Mouse (Mus musculus) CH12.LX (cell line): Measurements from ENCODE around the gene Fance. TPM values are rescaled to one million over a fixed set of nuclear protein-coding genes. Genes with fewer than 3 reads are reported as not detected.

Experiments
- DNase-seq: peaks from one replicate; pipeline ENCODE4 v3.0.0-alpha.2; 2013; ENCODE audit errors: extremely low read depth
- H3K27ac ChIP-seq: 2 replicates; pipeline ENCODE4 v1.5.1; 2012; ENCODE audit warnings: low read depth, mild to moderate bottlenecking, control low read depth, moderate library complexity; ENCODE audit not compliant: insufficient read depth
- H3K27me3 ChIP-seq: replicated peaks from 2 replicates; pipeline ENCODE3; 2012; ENCODE audit warnings: inconsistent platforms
- H3K36me3 ChIP-seq, 2 experiments: replicated peaks in 1 of 2; 2 replicates each; pipeline versions ENCODE3 to v1.6.1; 2012; ENCODE audit warnings: inconsistent platforms in 1 of 2, low read length in 1 of 2, mild to moderate bottlenecking in 1 of 2, mixed read lengths in 1 of 2, moderate library complexity in 1 of 2; ENCODE audit not compliant: control insufficient read depth in 1 of 2, insufficient read depth in 1 of 2
- H3K4me1 ChIP-seq, 2 experiments: 2 replicates each; pipeline ENCODE4 v1.6.1; 2012; ENCODE audit warnings: inconsistent platforms in 1 of 2, moderate library complexity in 1 of 2; ENCODE audit not compliant: insufficient read depth in 2 of 2, control insufficient read depth in 1 of 2
- H3K4me2 ChIP-seq: 2 replicates; pipeline ENCODE4 v1.6.1; 2012; ENCODE audit warnings: low read depth, mild to moderate bottlenecking, control low read depth; ENCODE audit not compliant: poor library complexity, insufficient read depth, severe bottlenecking
- H3K4me3 ChIP-seq, 3 experiments: fragments of 150-350 bp in 1 of 3; sonication (generic) in 1 of 3; replicated peaks in 1 of 3; 2 replicates each; pipeline versions ENCODE3 to v1.5.1; 2011 to 2012; ENCODE audit warnings: low read depth in 2 of 3, low read length in 2 of 3, mild to moderate bottlenecking in 2 of 3, moderate library complexity in 2 of 3, control low read depth in 1 of 3, improper control_type of control experiment in 1 of 3, inconsistent platforms in 1 of 3, mixed read lengths in 1 of 3; ENCODE audit not compliant: poor library complexity in 1 of 3
- H3K79me2 ChIP-seq: replicated peaks from 2 replicates; pipeline ENCODE4 v1.6.1; 2012; ENCODE audit warnings: mild to moderate bottlenecking, moderate library complexity; ENCODE audit not compliant: control insufficient read depth, poor library complexity, insufficient read depth, severe bottlenecking; ENCODE audit errors: extremely low read depth
- H3K9ac ChIP-seq: 2 replicates; pipeline ENCODE4 v1.6.1; 2012; ENCODE audit warnings: low read depth, mild to moderate bottlenecking, control low read depth, moderate library complexity; ENCODE audit not compliant: insufficient read depth
- H3K9me3 ChIP-seq: replicated peaks from 2 replicates; pipeline ENCODE3; 2012; ENCODE audit warnings: low read length, inconsistent platforms, mixed read lengths
- CHD1 ChIP-seq: IDR thresholded peaks from 2 replicates; pipeline ENCODE4 v1.6.1; 2012; ENCODE audit warnings: low read depth, low read length, improper control_type of control experiment, inconsistent platforms
- CTCF ChIP-seq, 2 experiments: IDR thresholded peaks in 1 of 2; conservative IDR thresholded peaks in 1 of 2; 2 replicates each; pipeline ENCODE4 v1.5.1; 2011 to 2012; ENCODE audit warnings: low read depth in 2 of 2, low read length in 2 of 2, improper control_type of control experiment in 1 of 2, inconsistent platforms in 1 of 2, mild to moderate bottlenecking in 1 of 2, moderate library complexity in 1 of 2
- E2F4 ChIP-seq: IDR thresholded peaks from 2 replicates; pipeline ENCODE4 v1.6.1; 2011; ENCODE audit warnings: low read depth, low read length, improper control_type of control experiment; ENCODE audit not compliant: insufficient replicate concordance
- ETS1 ChIP-seq: conservative IDR thresholded peaks from 2 replicates; pipeline ENCODE4 v1.6.1; 2012; ENCODE audit warnings: low read depth, mild to moderate bottlenecking, inconsistent platforms, low read length, improper control_type of control experiment, moderate library complexity
- JUN ChIP-seq: IDR thresholded peaks from 2 replicates; pipeline ENCODE4 v1.6.1; 2011; ENCODE audit warnings: low read depth, mild to moderate bottlenecking, low read length, improper control_type of control experiment, moderate library complexity; ENCODE audit not compliant: insufficient read depth
- KAT2A ChIP-seq: IDR thresholded peaks from 2 replicates; pipeline ENCODE4 v1.6.1; 2012; ENCODE audit warnings: low read length, improper control_type of control experiment, inconsistent platforms; ENCODE audit not compliant: insufficient replicate concordance
- MAFK ChIP-seq: IDR thresholded peaks from 2 replicates; pipeline ENCODE4 v1.6.1; 2011; ENCODE audit warnings: low read length, improper control_type of control experiment; ENCODE audit not compliant: insufficient replicate concordance
- MAX ChIP-seq: IDR thresholded peaks from 2 replicates; pipeline ENCODE4 v1.6.1; 2011; ENCODE audit warnings: low read length, improper control_type of control experiment
- MAZ ChIP-seq: IDR thresholded peaks from 2 replicates; pipeline ENCODE4 v1.6.1; 2012; ENCODE audit warnings: low read depth, mild to moderate bottlenecking, inconsistent platforms, low read length, improper control_type of control experiment, moderate library complexity
- MEF2A ChIP-seq: IDR thresholded peaks from 2 replicates; pipeline ENCODE4 v1.6.1; 2014; ENCODE audit warnings: low read depth, mild to moderate bottlenecking, inconsistent platforms, low read length, improper control_type of control experiment, borderline replicate concordance
- MYC ChIP-seq: IDR thresholded peaks from 2 replicates; pipeline ENCODE4 v1.6.1; 2011; ENCODE audit warnings: low read depth, mild to moderate bottlenecking, improper control_type of control experiment, low read length
- NELFE ChIP-seq: IDR thresholded peaks from 2 replicates; pipeline ENCODE4 v1.6.1; 2011; ENCODE audit warnings: low read depth, low read length, improper control_type of control experiment
- NRF1 ChIP-seq: IDR thresholded peaks from 2 replicates; pipeline ENCODE4 v1.6.1; 2014; ENCODE audit warnings: low read depth, mild to moderate bottlenecking, inconsistent platforms, low read length, improper control_type of control experiment, moderate library complexity
- PAX5 ChIP-seq: IDR thresholded peaks from 2 replicates; pipeline ENCODE4 v1.6.1; 2012; ENCODE audit warnings: low read length, inconsistent platforms, mixed read lengths
- POLR2A ChIP-seq: IDR thresholded peaks from 2 replicates; pipeline ENCODE4 v1.6.1; 2011; ENCODE audit warnings: low read depth, mild to moderate bottlenecking, improper control_type of control experiment, low read length
- RAD21 ChIP-seq: IDR thresholded peaks from 2 replicates; pipeline ENCODE4 v1.6.1; 2011; ENCODE audit warnings: low read depth, mild to moderate bottlenecking, low read length, improper control_type of control experiment, moderate library complexity
- RCOR1 ChIP-seq: conservative IDR thresholded peaks from 2 replicates; pipeline ENCODE4 v1.6.1; 2012; ENCODE audit warnings: low read depth, mild to moderate bottlenecking, inconsistent platforms, low read length, improper control_type of control experiment
- SIN3A ChIP-seq: IDR thresholded peaks from 2 replicates; pipeline ENCODE4 v1.6.1; 2012; ENCODE audit warnings: low read length, improper control_type of control experiment, inconsistent platforms
- SMC3 ChIP-seq: IDR thresholded peaks from 2 replicates; pipeline ENCODE4 v1.6.1; 2011; ENCODE audit warnings: low read depth, low read length, improper control_type of control experiment
- TCF12 ChIP-seq: IDR thresholded peaks from 2 replicates; pipeline ENCODE4 v1.6.1; 2014; ENCODE audit warnings: low read depth, mild to moderate bottlenecking, inconsistent platforms, low read length, improper control_type of control experiment
- UBTF ChIP-seq: IDR thresholded peaks from 2 replicates; pipeline ENCODE4 v1.6.1; 2012; ENCODE audit warnings: low read depth, mild to moderate bottlenecking, inconsistent platforms, low read length, improper control_type of control experiment, moderate library complexity
- USF2 ChIP-seq: conservative IDR thresholded peaks from 2 replicates; pipeline ENCODE4 v1.6.1; 2011; ENCODE audit warnings: low read depth, low read length, improper control_type of control experiment
- ZC3H11A ChIP-seq: IDR thresholded peaks from 2 replicates; pipeline ENCODE4 v1.6.1; 2012; ENCODE audit warnings: low read depth, mild to moderate bottlenecking, inconsistent platforms, low read length, improper control_type of control experiment
- ZKSCAN1 ChIP-seq: IDR thresholded peaks from 2 replicates; pipeline ENCODE4 v1.6.1; 2012; ENCODE audit warnings: low read depth, inconsistent platforms, low read length, improper control_type of control experiment, borderline replicate concordance
- ZMIZ1 ChIP-seq: IDR thresholded peaks from 2 replicates; pipeline ENCODE4 v1.6.1; 2012; ENCODE audit warnings: low read depth, mild to moderate bottlenecking, inconsistent platforms, low read length, improper control_type of control experiment
- dilution Hi-C: fragments of 300-500 bp; cut with MboI; formaldehyde crosslinking; loops from 2 replicates; pipeline ENCODE4 v1.14.3; 2020; ENCODE audit warnings: low sequenced_read_pairs; ENCODE audit not compliant: extremely low pct_unique_long_range_greater_than_20kb, extremely low pct_ligation_motif_present
- in situ Hi-C: fragments of 300-500 bp; cut with MboI; formaldehyde crosslinking; loops from 3 replicates; pipeline ENCODE4 v1.14.3; 2019; ENCODE audit warnings: low sequenced_read_pairs, low pct_ligation_motif_present, low pct_unique_long_range_greater_than_20kb, mixed read lengths
- polyA plus RNA-seq: library from polyadenylated mRNA; unstranded; fragments of >175 nt; gene quantifications from 2 replicates; pipeline ENCODE4 v1.2.1, GENCODE M21; 2012; ENCODE audit warnings: low read depth; ENCODE audit not compliant: insufficient read length
- total RNA-seq, 2 experiments: library from RNA; depleted of rRNA; stranded (reverse); fragments of 300-350 nt in 1 of 2; fragments of >200 nt in 1 of 2; gene quantifications; 2 replicates each; pipeline ENCODE4 v1.2.3; 2012 to 2014

Gene Fance
- total and polyA plus RNA-seq, 3 experiments, result 17.4 to 37.9 (median 29.6) TPM

DNA sequence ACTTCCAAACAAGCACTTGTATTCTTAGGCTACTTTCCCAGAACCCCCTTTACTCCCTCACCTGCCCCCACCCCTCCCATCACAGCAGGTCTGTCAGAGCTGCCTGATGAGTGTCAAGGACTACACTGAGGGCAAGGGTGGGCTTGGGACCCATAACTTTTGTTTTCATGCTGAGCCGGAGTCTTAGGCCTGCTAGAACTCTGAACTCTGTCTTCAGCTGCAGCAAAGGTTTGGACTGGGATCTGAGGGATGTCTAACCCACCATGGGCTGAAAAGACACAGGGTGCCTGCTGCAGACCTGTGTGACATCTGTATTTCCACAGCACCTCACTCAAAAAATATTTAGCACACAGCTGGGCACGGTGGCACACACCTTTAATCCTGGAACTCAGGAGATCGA lies 13.6 kb downstream of the Fance start:
- Histone ChIP-seq H3K9ac (no peak overlapping the region), H3K4me2 (no peak overlapping the region), H3K36me3 (peaks cover 46 to 81% of the 10 kb centered on the region in 2 experiments), H3K9me3 (peaks cover 7% of the 10 kb centered on the region), H3K79me2 (peaks cover 15% of the 10 kb centered on the region), H3K27me3 (no peaks in the 10 kb centered on the region), H3K4me1 (peaks cover 5 to 20% of the 10 kb centered on the region in 2 experiments), H3K27ac (no peak overlapping the region), H3K4me3 (no peak overlapping the region)
- in situ Hi-C loops, result no loop called here
- TF ChIP-seq UBTF, result no peak
- TF ChIP-seq SIN3A, result no peak
- no peak for TF ChIP-seq E2F4
- no peak for TF ChIP-seq MEF2A
- no peak for TF ChIP-seq ZMIZ1
- TF ChIP-seq CHD1, result no peak
- no peak for TF ChIP-seq MYC
- no peak for TF ChIP-seq SMC3
- TF ChIP-seq NRF1, result no peak
- no peak for TF ChIP-seq TCF12
- no peak for TF ChIP-seq POLR2A
- no peak for TF ChIP-seq JUN
- TF ChIP-seq MAZ, result no peak
- TF ChIP-seq MAFK, result no peak
- TF ChIP-seq RCOR1, result no peak
- TF ChIP-seq NELFE, result no peak
- no peak for TF ChIP-seq ETS1
- no peak for TF ChIP-seq MAX
- TF ChIP-seq ZC3H11A, result no peak
- dilution Hi-C loops, result no loop called here
- DNase-seq, result no peak

DNA sequence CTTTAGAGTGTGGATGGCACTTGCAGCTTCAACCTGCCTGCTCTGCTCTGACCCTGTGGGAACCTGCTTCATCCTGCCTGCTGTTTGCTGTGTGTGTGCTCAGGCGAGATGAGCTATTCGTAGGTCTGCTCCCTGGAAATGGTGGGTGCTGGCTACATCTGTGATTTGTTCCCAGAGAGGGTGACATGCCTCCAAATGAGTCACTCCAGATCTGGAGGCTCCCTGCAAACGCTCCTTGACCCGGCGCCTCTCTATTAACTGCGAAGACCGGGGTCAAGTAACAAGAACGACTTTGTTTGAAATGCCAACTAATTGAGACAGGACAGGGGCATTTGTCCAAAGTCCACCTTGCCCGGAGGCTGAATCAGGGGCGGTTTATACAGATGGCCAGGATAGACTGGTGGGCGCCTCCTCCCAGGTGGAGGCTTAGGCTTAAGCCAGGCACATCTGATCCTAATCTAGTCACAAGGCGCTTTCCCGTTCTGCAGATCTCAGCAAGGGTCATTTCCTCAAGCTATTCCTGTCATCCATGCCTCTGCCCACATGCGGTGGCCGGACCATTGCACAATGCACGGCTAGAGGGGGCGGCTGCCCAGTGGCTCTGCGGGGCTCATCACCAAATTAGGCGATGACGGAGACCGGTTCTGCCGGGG lies 14.5 kb downstream of the Fance start:
- Histone ChIP-seq H3K27ac (no peak overlapping the region), H3K79me2 (peaks cover 15% of the 10 kb centered on the region), H3K9ac (peak overlapping the region; percentile 23; the same call in 1 of the 2 replicates), H3K4me1 (peaks cover 9 to 26% of the 10 kb centered on the region in 2 experiments), H3K36me3 (peaks cover 39 to 72% of the 10 kb centered on the region in 2 experiments), H3K4me3 (peak overlapping the region in 1 of 3 experiments; percentile 100), H3K9me3 (peaks cover 7% of the 10 kb centered on the region), H3K27me3 (no peaks in the 10 kb centered on the region), H3K4me2 (peak overlapping the region; percentile 52)
- DNase-seq, result no peak
- dilution Hi-C loops (no loop called here), in situ Hi-C loops (no loop called here)
- no peak for TF ChIP-seq UBTF
- TF ChIP-seq ZMIZ1, result no peak
- no peak for TF ChIP-seq KAT2A
- TF ChIP-seq ZKSCAN1, result no peak
- TF ChIP-seq PAX5, result no peak
- no peak for TF ChIP-seq NRF1
- no peak for TF ChIP-seq CTCF (conservative IDR thresholded peaks at IDR 0.05 in 1 of 2, IDR thresholded peaks at IDR 0.05 in 1 of 2; ENCODE audit: low read depth in 2 of 2, low read length in 2 of 2)
- no peak for TF ChIP-seq RAD21
- no peak for TF ChIP-seq NELFE
- TF ChIP-seq MAFK, result no peak
- no peak for TF ChIP-seq SMC3
- no peak for TF ChIP-seq USF2
